Mouse (Mus musculus): ENCODE measurements around the gene Sesn3. TPM values are rescaled to one million over a fixed set of nuclear protein-coding genes. Genes with fewer than 3 reads are reported as not detected.
"Not testable (repeated sequence)": the region's sequence is repeated elsewhere in the genome, so short reads cannot be mapped to it uniquely, and the experiment has no call there.

The Sesn3 gene
- polyA plus RNA-seq, 1 experiment from 2014 or later = 29.1 TPM

GRCm38 (mm10) chr9:14314477-14314876, 39.6 kb downstream of the Sesn3 start:
- WGBS = 94% methylated on average over 7 of the region's 7 CpGs
- Histone ChIP-seq H3K9ac (ENCODE audit: low read length) (no peak overlapping the region), H3K9me3 (ENCODE audit: control insufficient read depth, low read length) (no peaks in the 10 kb centered on the region), H3K4me3 (ENCODE audit: low read depth, low read length) (no peak overlapping the region), H3K4me2 (ENCODE audit: low read depth, severe bottlenecking) (no peak overlapping the region), H3K36me3 (ENCODE audit: control insufficient read depth, insufficient read depth, low read length) (peaks cover 6% of the 10 kb centered on the region; the same call in 1 of the 2 replicates), H3K27me3 (ENCODE audit: control insufficient read depth, insufficient read depth, low read length) (no peaks in the 10 kb centered on the region), H3K27ac (replicated peaks; ENCODE audit: low read depth, low read length) (no peak overlapping the region), H3K4me1 (ENCODE audit: control insufficient read depth, insufficient read depth, low read length) (no peaks in the 10 kb centered on the region)
- DNase-seq (ENCODE audit: low spot score) (no peak), ATAC-seq (ENCODE audit: insufficient number of reproducible peaks, low FRiP score, low TSS enrichment, low read depth) (no peak)

DNA sequence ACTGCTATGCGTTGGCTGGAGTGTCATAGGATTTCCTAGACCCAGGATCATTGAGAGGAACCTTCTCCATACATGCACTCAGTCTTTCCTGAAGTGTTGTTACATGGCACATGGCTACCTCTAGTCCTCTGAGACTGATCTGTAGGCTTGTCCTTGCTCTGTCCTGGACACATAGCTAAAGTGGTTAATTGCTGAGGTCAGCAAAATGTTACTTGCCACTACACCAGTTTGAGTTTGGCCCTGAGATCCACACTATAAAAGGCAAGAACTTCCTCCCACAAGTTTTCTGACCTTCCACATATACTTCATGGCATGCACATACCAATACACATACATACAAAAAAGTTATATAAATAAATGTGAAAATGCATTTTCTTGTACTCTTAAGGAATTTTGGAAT, 41.8 kb downstream of the Sesn3 start:
- ATAC-seq (ENCODE audit: insufficient number of reproducible peaks, low FRiP score, low TSS enrichment, low read depth) = no peak
- Histone ChIP-seq H3K4me1 (ENCODE audit: control insufficient read depth, insufficient read depth, low read length) (no peaks in the 10 kb centered on the region), H3K27me3 (ENCODE audit: control insufficient read depth, insufficient read depth, low read length) (no peaks in the 10 kb centered on the region), H3K36me3 (ENCODE audit: control insufficient read depth, insufficient read depth, low read length) (peaks cover 6% of the 10 kb centered on the region; the same call in 1 of the 2 replicates), H3K4me3 (ENCODE audit: low read depth, low read length) (no peak overlapping the region), H3K9me3 (ENCODE audit: control insufficient read depth, low read length) (no peaks in the 10 kb centered on the region), H3K4me2 (ENCODE audit: low read depth, severe bottlenecking) (no peak overlapping the region), H3K27ac (replicated peaks; ENCODE audit: low read depth, low read length) (no peak overlapping the region), H3K9ac (ENCODE audit: low read length) (no peak overlapping the region)
- no peak for DNase-seq (ENCODE audit: low spot score)
- WGBS = 88% methylated on average over 1 of the region's 1 CpGs

GRCm38 (mm10) chr9:14335829-14336228, 61.0 kb downstream of the Sesn3 start:
- Histone ChIP-seq H3K27me3 (ENCODE audit: control insufficient read depth, insufficient read depth, low read length) (no peaks in the 10 kb centered on the region), H3K9ac (ENCODE audit: low read length) (no peak overlapping the region), H3K9me3 (ENCODE audit: control insufficient read depth, low read length) (no peaks in the 10 kb centered on the region), H3K27ac (replicated peaks; ENCODE audit: low read depth, low read length) (no peak overlapping the region), H3K4me1 (ENCODE audit: control insufficient read depth, insufficient read depth, low read length) (no peaks in the 10 kb centered on the region), H3K4me3 (ENCODE audit: low read depth, low read length) (no peak overlapping the region), H3K36me3 (ENCODE audit: control insufficient read depth, insufficient read depth, low read length) (no peaks in the 10 kb centered on the region), H3K4me2 (ENCODE audit: low read depth, severe bottlenecking) (no peak overlapping the region)
- ATAC-seq (ENCODE audit: insufficient number of reproducible peaks, low FRiP score, low TSS enrichment, low read depth) = no peak
- DNase-seq (ENCODE audit: low spot score) = no peak
- 74% methylated on average over 4 of the region's 4 CpGs for WGBS

DNA sequence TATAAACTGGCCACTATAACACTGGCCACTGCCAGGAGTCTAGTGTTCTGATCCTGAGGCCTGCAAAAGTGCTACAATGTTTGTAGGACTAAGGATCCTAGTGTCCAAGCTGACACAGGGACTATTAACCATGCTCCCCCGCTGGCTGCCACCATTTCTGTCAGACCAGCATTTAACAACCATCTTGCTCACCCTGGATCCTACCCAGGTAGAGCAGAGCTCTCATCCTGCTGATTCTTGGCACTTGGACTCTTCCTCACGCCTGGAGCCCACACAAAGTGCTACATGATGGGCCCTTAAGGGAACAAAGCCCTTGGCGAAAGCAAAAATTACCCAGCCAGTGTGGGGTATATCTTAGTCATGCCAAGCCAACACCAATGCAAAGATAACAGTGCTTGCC, 62.0 kb downstream of the Sesn3 start:
- H3K9me3 ChIP-seq (ENCODE audit: control insufficient read depth, low read length) = no peaks in the 10 kb centered on the region
- no peak overlapping the region for H3K4me2 ChIP-seq (ENCODE audit: low read depth, severe bottlenecking)
- no peak overlapping the region for H3K4me3 ChIP-seq (ENCODE audit: low read depth, low read length)
- ATAC-seq (ENCODE audit: insufficient number of reproducible peaks, low FRiP score, low TSS enrichment, low read depth) = no peak
- no peaks in the 10 kb centered on the region for H3K4me1 ChIP-seq (ENCODE audit: control insufficient read depth, insufficient read depth, low read length)
- WGBS = 82% methylated on average over 3 of the region's 3 CpGs
- no peak overlapping the region for H3K27ac ChIP-seq (replicated peaks; ENCODE audit: low read depth, low read length)
- H3K9ac ChIP-seq (ENCODE audit: low read length) = no peak overlapping the region
- no peaks in the 10 kb centered on the region for H3K27me3 ChIP-seq (ENCODE audit: control insufficient read depth, insufficient read depth, low read length)
- DNase-seq (ENCODE audit: low spot score) = no peak
- no peaks in the 10 kb centered on the region for H3K36me3 ChIP-seq (ENCODE audit: control insufficient read depth, insufficient read depth, low read length)

GRCm38 (mm10) chr9:14338701-14339100, 63.8 kb downstream of the Sesn3 start:
- H3K4me1 ChIP-seq (ENCODE audit: control insufficient read depth, insufficient read depth, low read length) = no peaks in the 10 kb centered on the region
- no peaks in the 10 kb centered on the region for H3K9me3 ChIP-seq (ENCODE audit: control insufficient read depth, low read length)
- no peaks in the 10 kb centered on the region for H3K27me3 ChIP-seq (ENCODE audit: control insufficient read depth, insufficient read depth, low read length)
- DNase-seq (ENCODE audit: low spot score) = no peak
- H3K9ac ChIP-seq (ENCODE audit: low read length) = no peak overlapping the region
- H3K4me3 ChIP-seq (ENCODE audit: low read depth, low read length) = no peak overlapping the region
- ATAC-seq (ENCODE audit: insufficient number of reproducible peaks, low FRiP score, low TSS enrichment, low read depth) = no peak
- H3K27ac ChIP-seq (replicated peaks; ENCODE audit: low read depth, low read length) = no peak overlapping the region
- no peaks in the 10 kb centered on the region for H3K36me3 ChIP-seq (ENCODE audit: control insufficient read depth, insufficient read depth, low read length)
- WGBS = 74% methylated on average over 3 of the region's 3 CpGs
- no peak overlapping the region for H3K4me2 ChIP-seq (ENCODE audit: low read depth, severe bottlenecking)

DNA sequence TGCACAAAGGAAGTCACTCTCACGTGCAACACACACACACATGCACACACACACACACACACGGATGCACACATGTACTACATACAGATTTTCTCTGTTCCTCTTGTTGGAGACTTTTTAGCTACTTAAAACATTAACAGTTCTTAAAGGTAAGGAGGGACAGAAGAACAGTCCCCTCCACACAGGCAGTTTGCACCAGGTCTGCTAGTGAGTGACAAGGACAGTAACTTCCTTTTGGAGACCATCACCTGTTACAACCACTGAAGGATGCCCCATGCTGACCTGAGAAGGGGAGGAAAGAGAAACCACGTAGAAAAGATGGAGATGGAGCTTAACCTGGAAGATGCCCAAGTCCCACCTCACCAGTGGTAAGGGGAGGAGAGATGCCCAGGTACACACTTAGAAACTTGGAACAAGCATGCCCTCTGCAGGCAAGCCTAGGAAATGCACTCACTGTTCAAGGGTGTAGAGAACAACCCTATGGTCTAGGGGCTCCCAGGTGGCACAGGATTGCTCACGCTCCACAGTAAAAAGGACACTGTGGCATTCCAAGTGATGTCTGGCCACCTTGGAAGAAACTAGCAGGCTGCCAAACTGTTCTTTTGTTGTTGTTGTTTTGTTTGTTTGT, 67.3 kb downstream of the Sesn3 start:
- ATAC-seq (ENCODE audit: insufficient number of reproducible peaks, low FRiP score, low TSS enrichment, low read depth) (peak; percentile 68; the same call in 1 of the 2 replicates), DNase-seq (ENCODE audit: low spot score) (peak; percentile 89)
- no peaks in the 10 kb centered on the region for H3K27me3 ChIP-seq (ENCODE audit: control insufficient read depth, insufficient read depth, low read length)
- no peak overlapping the region for H3K4me3 ChIP-seq (ENCODE audit: low read depth, low read length)
- H3K9me3 ChIP-seq (ENCODE audit: control insufficient read depth, low read length) = no peaks in the 10 kb centered on the region
- H3K9ac ChIP-seq (ENCODE audit: low read length) = no peak overlapping the region
- WGBS = 52% methylated on average over 4 of the region's 4 CpGs
- no peak overlapping the region for H3K27ac ChIP-seq (replicated peaks; ENCODE audit: low read depth, low read length)
- no peak overlapping the region for H3K4me2 ChIP-seq (ENCODE audit: low read depth, severe bottlenecking)
- no peaks in the 10 kb centered on the region for H3K4me1 ChIP-seq (ENCODE audit: control insufficient read depth, insufficient read depth, low read length)
- no peaks in the 10 kb centered on the region for H3K36me3 ChIP-seq (ENCODE audit: control insufficient read depth, insufficient read depth, low read length)

GRCm38 (mm10) chr9:14345866-14346265, 71.0 kb downstream of the Sesn3 start:
- not testable (repeated sequence) for H3K9ac ChIP-seq (ENCODE audit: low read length); H3K4me2 ChIP-seq (ENCODE audit: low read depth, severe bottlenecking); H3K4me3 ChIP-seq (ENCODE audit: low read depth, low read length); H3K36me3 ChIP-seq (ENCODE audit: control insufficient read depth, insufficient read depth, low read length); H3K27me3 ChIP-seq (ENCODE audit: control insufficient read depth, insufficient read depth, low read length); DNase-seq (ENCODE audit: low spot score); H3K4me1 ChIP-seq (ENCODE audit: control insufficient read depth, insufficient read depth, low read length); H3K27ac ChIP-seq (replicated peaks; ENCODE audit: low read depth, low read length); ATAC-seq (ENCODE audit: insufficient number of reproducible peaks, low FRiP score, low TSS enrichment, low read depth); H3K9me3 ChIP-seq (ENCODE audit: control insufficient read depth, low read length)
- WGBS = 89% methylated on average over 4 of the region's 4 CpGs

DNA sequence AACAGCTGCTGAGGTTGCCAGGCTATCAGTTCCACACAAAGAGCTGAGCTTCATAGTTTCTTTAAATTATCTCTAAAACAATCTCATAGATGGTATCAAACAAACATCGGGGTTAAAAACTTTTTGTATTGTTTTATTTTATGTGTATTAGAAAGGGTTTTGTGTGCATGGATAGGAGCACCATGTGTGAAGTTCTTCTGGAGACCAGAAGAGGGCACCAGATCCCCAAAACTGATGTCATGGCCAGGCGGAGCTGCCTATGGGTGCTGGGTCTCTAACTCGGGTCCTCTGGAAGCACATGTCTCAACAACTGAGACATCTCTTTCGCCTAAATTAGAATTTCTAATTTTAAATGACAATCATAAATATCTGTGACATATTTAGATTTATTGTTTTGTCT, 73.5 kb downstream of the Sesn3 start:
- H3K4me2 ChIP-seq (ENCODE audit: low read depth, severe bottlenecking) = no peak overlapping the region
- H3K36me3 ChIP-seq (ENCODE audit: control insufficient read depth, insufficient read depth, low read length) = no peaks in the 10 kb centered on the region
- no peaks in the 10 kb centered on the region for H3K27me3 ChIP-seq (ENCODE audit: control insufficient read depth, insufficient read depth, low read length)
- no peak overlapping the region for H3K9ac ChIP-seq (ENCODE audit: low read length)
- no peaks in the 10 kb centered on the region for H3K4me1 ChIP-seq (ENCODE audit: control insufficient read depth, insufficient read depth, low read length)
- DNase-seq (ENCODE audit: low spot score) (peak; percentile 36), ATAC-seq (ENCODE audit: insufficient number of reproducible peaks, low FRiP score, low TSS enrichment, low read depth) (no peak)
- H3K4me3 ChIP-seq (ENCODE audit: low read depth, low read length) = no peak overlapping the region
- no peaks in the 10 kb centered on the region for H3K9me3 ChIP-seq (ENCODE audit: control insufficient read depth, low read length)
- WGBS = 63% methylated on average over 4 of the region's 4 CpGs
- no peak overlapping the region for H3K27ac ChIP-seq (replicated peaks; ENCODE audit: low read depth, low read length)

GRCm38 (mm10) chr9:14349380-14349779, 74.5 kb downstream of the Sesn3 start:
- H3K27me3 ChIP-seq (ENCODE audit: control insufficient read depth, insufficient read depth, low read length) = no peaks in the 10 kb centered on the region
- no peak overlapping the region for H3K27ac ChIP-seq (replicated peaks; ENCODE audit: low read depth, low read length)
- no peak overlapping the region for H3K4me3 ChIP-seq (ENCODE audit: low read depth, low read length)
- H3K36me3 ChIP-seq (ENCODE audit: control insufficient read depth, insufficient read depth, low read length) = no peaks in the 10 kb centered on the region
- H3K9ac ChIP-seq (ENCODE audit: low read length) = no peak overlapping the region
- ATAC-seq (ENCODE audit: insufficient number of reproducible peaks, low FRiP score, low TSS enrichment, low read depth) (no peak), DNase-seq (ENCODE audit: low spot score) (no peak)
- WGBS = 91% methylated on average over 5 of the region's 5 CpGs
- H3K9me3 ChIP-seq (ENCODE audit: control insufficient read depth, low read length) = no peaks in the 10 kb centered on the region
- H3K4me1 ChIP-seq (ENCODE audit: control insufficient read depth, insufficient read depth, low read length) = no peaks in the 10 kb centered on the region
- H3K4me2 ChIP-seq (ENCODE audit: low read depth, severe bottlenecking) = no peak overlapping the region
